Mouse (Mus musculus): ENCODE data around the gene Ivd. TPM values are rescaled to one million over a fixed set of nuclear protein-coding genes. Genes with fewer than 3 reads are reported as not detected.

Ivd gene
- total and polyA plus RNA-seq, 2 experiments from 2014 or later = 92.2 to 163 TPM

DNA sequence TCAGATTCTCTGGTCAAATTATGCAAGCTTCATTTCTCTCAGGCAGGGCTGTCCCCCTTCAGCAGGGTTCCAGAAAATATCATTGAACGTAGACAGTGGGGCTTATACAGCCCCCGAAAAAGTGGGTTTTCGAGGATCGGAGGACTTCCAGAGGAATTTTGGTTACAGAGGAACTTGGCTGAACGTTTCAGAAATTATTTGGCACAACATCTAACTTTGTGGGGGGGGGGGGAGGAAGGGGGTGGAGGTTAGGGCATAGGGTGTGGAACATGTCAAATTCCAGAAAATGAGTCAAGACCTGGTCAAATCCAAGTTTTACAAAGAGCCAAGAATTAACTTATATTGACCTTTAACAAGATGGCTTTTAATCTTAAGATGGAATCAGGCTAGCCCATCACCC, 32.7 kb upstream of the Ivd start:
- Histone ChIP-seq H3K9ac (replicated peaks; ENCODE audit: low read depth, low read length) (no peak overlapping the region), H3K9me3 (replicated peaks; ENCODE audit: control insufficient read depth, low read length) (no peaks in the 10 kb centered on the region), H3K27me3 (ENCODE audit: control insufficient read depth, insufficient read depth, low read length) (no peaks in the 10 kb centered on the region), H3K4me2 (ENCODE audit: low read depth, low read length) (no peak overlapping the region), H3K4me3 (ENCODE audit: low read depth, low read length) (no peak overlapping the region), H3K36me3 (replicated peaks; ENCODE audit: control insufficient read depth, insufficient read depth, low read length) (peaks cover 81% of the 10 kb centered on the region), H3K4me1 (ENCODE audit: control insufficient read depth, insufficient read depth) (no peaks in the 10 kb centered on the region), H3K27ac (ENCODE audit: low read depth) (no peak overlapping the region)
- ATAC-seq (ENCODE audit: insufficient read depth, low read depth) = no peak
- 81% methylated on average over 5 of the region's 5 CpGs for WGBS
- TF ChIP-seq EP300 (IDR thresholded peaks at IDR 0.05; ENCODE audit: low read depth) (no peak), CTCF (IDR thresholded peaks at IDR 0.05; ENCODE audit: low read depth) (no peak)
- no peak for DNase-seq (ENCODE audit: low spot score)

DNA sequence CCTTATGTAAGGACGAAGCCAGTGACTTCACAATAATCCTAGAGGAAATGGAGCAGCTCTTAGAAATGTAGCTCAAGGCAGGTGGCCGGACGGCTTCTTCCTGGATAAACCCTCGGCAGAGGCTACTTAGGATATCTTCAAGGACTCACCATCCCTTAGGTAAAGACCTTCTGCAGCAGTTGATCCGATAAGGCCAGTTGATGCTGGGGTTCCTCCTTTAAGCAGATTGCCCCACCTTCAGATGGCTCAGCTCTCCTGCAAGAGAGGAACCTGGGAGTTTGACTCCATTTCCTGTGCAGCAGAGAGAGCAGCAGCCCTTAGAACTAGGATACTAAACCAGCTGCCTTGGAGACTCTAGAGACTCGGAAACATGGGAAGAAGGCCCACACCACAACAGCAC, 27.7 kb upstream of the Ivd start:
- Histone ChIP-seq H3K9me3 (replicated peaks; ENCODE audit: control insufficient read depth, low read length) (no peaks in the 10 kb centered on the region), H3K4me3 (ENCODE audit: low read depth, low read length) (no peak overlapping the region), H3K4me1 (ENCODE audit: control insufficient read depth, insufficient read depth) (no peaks in the 10 kb centered on the region), H3K27me3 (ENCODE audit: control insufficient read depth, insufficient read depth, low read length) (no peaks in the 10 kb centered on the region), H3K9ac (replicated peaks; ENCODE audit: low read depth, low read length) (no peak overlapping the region), H3K36me3 (replicated peaks; ENCODE audit: control insufficient read depth, insufficient read depth, low read length) (peaks cover 51% of the 10 kb centered on the region), H3K27ac (ENCODE audit: low read depth) (no peak overlapping the region), H3K4me2 (ENCODE audit: low read depth, low read length) (no peak overlapping the region)
- TF ChIP-seq EP300 (IDR thresholded peaks at IDR 0.05; ENCODE audit: low read depth) (no peak), CTCF (IDR thresholded peaks at IDR 0.05; ENCODE audit: low read depth) (no peak)
- no peak for ATAC-seq (ENCODE audit: insufficient read depth, low read depth)
- DNase-seq (ENCODE audit: low spot score) = no peak
- WGBS = 87% methylated on average over 6 of the region's 6 CpGs

DNA sequence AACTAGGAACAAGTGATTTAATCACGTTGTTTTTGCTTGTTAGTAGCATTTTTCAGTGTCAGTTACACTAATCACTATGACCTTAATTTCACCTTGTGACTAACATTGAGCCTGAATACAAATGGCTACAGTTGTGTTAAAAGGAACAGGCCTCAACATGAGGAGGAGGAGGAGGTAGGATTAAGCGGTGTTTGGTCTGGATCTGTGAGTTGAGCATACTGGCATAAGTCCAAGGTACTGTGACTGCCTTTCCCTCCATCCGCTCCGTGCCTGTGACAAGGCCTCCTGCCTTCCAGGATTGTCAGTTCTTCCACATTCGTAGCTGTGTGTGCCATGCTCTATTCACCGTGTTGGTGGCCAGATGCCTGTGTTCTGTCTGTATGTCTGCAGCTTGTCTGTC, 26.6 kb upstream of the Ivd start:
- Histone ChIP-seq H3K27me3 (ENCODE audit: control insufficient read depth, insufficient read depth, low read length) (no peaks in the 10 kb centered on the region), H3K4me3 (ENCODE audit: low read depth, low read length) (no peak overlapping the region), H3K9ac (replicated peaks; ENCODE audit: low read depth, low read length) (no peak overlapping the region), H3K4me2 (ENCODE audit: low read depth, low read length) (no peak overlapping the region), H3K4me1 (ENCODE audit: control insufficient read depth, insufficient read depth) (no peaks in the 10 kb centered on the region), H3K9me3 (replicated peaks; ENCODE audit: control insufficient read depth, low read length) (no peaks in the 10 kb centered on the region), H3K36me3 (replicated peaks; ENCODE audit: control insufficient read depth, insufficient read depth, low read length) (peaks cover 42% of the 10 kb centered on the region), H3K27ac (ENCODE audit: low read depth) (no peak overlapping the region)
- ATAC-seq (ENCODE audit: insufficient read depth, low read depth) (no peak), DNase-seq (ENCODE audit: low spot score) (no peak)
- WGBS = 40% methylated on average over 6 of the region's 6 CpGs
- TF ChIP-seq EP300 (IDR thresholded peaks at IDR 0.05; ENCODE audit: low read depth) = no peak
- no peak for TF ChIP-seq CTCF (IDR thresholded peaks at IDR 0.05; ENCODE audit: low read depth)

DNA sequence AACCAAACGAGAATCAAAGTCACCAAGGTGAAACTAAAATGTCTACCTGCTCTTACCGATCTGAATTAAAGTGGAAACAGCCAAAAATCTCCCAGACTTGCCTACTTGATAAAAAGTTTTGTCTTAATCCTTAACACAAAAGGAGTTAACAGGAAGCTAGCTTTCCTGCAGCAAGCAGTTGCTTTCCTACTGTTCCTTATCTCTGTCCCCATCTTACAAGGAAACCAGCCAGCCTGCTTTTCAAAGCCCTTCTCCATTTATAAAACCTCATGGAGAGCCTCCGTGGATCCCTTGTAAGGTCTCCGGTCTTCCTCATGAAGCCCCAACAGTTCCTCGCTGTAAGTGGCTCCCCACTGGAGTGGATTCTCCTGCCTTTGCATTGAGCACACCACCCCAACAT, 23.4 kb upstream of the Ivd start:
- no peak for ATAC-seq (ENCODE audit: insufficient read depth, low read depth)
- H3K27me3 ChIP-seq (ENCODE audit: control insufficient read depth, insufficient read depth, low read length) = no peaks in the 10 kb centered on the region
- 36% methylated on average over 5 of the region's 5 CpGs for WGBS
- TF ChIP-seq CTCF (IDR thresholded peaks at IDR 0.05; ENCODE audit: low read depth) (no peak), EP300 (IDR thresholded peaks at IDR 0.05; ENCODE audit: low read depth) (no peak)
- no peak overlapping the region for H3K4me2 ChIP-seq (ENCODE audit: low read depth, low read length)
- no peak overlapping the region for H3K4me3 ChIP-seq (ENCODE audit: low read depth, low read length)
- peaks cover 16% of the 10 kb centered on the region; the same call in 1 of the 2 replicates for H3K36me3 ChIP-seq (replicated peaks; ENCODE audit: control insufficient read depth, insufficient read depth, low read length)
- DNase-seq (ENCODE audit: low spot score) = no peak
- H3K9me3 ChIP-seq (replicated peaks; ENCODE audit: control insufficient read depth, low read length) = no peaks in the 10 kb centered on the region
- no peak overlapping the region for H3K9ac ChIP-seq (replicated peaks; ENCODE audit: low read depth, low read length)
- no peak overlapping the region for H3K27ac ChIP-seq (ENCODE audit: low read depth)
- peaks cover 5% of the 10 kb centered on the region; the same call in 1 of the 2 replicates for H3K4me1 ChIP-seq (ENCODE audit: control insufficient read depth, insufficient read depth)

DNA sequence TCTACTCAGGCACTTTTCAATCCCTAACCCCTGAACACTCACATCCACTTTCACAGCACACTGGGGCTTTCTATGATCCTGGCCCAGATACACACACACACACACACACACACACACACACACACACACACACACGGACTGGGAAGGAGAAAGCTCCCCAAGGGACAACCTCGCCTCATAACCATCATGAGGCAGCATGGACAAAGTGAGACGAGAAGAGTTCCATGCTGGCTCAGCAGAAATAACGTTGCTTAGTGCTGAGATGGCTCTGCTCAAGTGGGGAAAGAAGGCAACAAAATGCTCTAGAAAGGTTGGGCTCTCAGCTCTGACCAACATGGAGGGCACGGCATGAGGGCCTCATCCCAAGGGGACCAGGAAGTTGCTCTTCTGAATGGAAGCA, 20.6 kb upstream of the Ivd start:
- peaks cover 5% of the 10 kb centered on the region; the same call in 1 of the 2 replicates for H3K4me1 ChIP-seq (ENCODE audit: control insufficient read depth, insufficient read depth)
- no peaks in the 10 kb centered on the region for H3K9me3 ChIP-seq (replicated peaks; ENCODE audit: control insufficient read depth, low read length)
- H3K4me2 ChIP-seq (ENCODE audit: low read depth, low read length) = no peak overlapping the region
- DNase-seq (ENCODE audit: low spot score) = no peak
- 60% methylated on average over 5 of the region's 5 CpGs for WGBS
- ATAC-seq (ENCODE audit: insufficient read depth, low read depth) = no peak
- H3K27me3 ChIP-seq (ENCODE audit: control insufficient read depth, insufficient read depth, low read length) = no peaks in the 10 kb centered on the region
- no peak overlapping the region for H3K9ac ChIP-seq (replicated peaks; ENCODE audit: low read depth, low read length)
- H3K4me3 ChIP-seq (ENCODE audit: low read depth, low read length) = no peak overlapping the region
- no peak for TF ChIP-seq EP300 (IDR thresholded peaks at IDR 0.05; ENCODE audit: low read depth)
- TF ChIP-seq CTCF (IDR thresholded peaks at IDR 0.05; ENCODE audit: low read depth) = no peak
- no peak overlapping the region for H3K27ac ChIP-seq (ENCODE audit: low read depth)
- no peaks in the 10 kb centered on the region for H3K36me3 ChIP-seq (replicated peaks; ENCODE audit: control insufficient read depth, insufficient read depth, low read length)

DNA sequence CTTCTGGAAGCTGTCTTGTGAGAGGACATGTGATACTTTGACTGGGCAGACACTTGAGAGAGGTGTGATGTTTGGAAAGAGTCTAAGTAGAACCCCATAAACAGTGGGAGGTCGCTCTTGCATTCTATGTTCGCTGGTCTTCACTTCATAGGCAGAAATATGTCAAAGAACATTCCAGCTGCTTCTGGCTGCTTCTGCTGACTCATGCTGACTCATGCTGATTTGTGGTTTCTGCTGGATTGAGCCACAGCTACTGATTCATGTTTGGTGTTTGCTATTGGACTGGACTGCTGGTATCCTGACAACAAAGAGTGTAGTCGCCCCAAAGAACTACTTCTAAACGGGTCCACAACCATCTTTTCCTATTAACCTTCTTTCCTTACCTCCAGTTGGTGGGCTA, 20.0 kb upstream of the Ivd start:
- Histone ChIP-seq H3K27ac (ENCODE audit: low read depth) (no peak overlapping the region), H3K36me3 (replicated peaks; ENCODE audit: control insufficient read depth, insufficient read depth, low read length) (no peaks in the 10 kb centered on the region), H3K9ac (replicated peaks; ENCODE audit: low read depth, low read length) (no peak overlapping the region), H3K4me3 (ENCODE audit: low read depth, low read length) (no peak overlapping the region), H3K4me2 (ENCODE audit: low read depth, low read length) (no peak overlapping the region), H3K9me3 (replicated peaks; ENCODE audit: control insufficient read depth, low read length) (no peaks in the 10 kb centered on the region), H3K4me1 (ENCODE audit: control insufficient read depth, insufficient read depth) (peaks cover 5% of the 10 kb centered on the region; the same call in 1 of the 2 replicates), H3K27me3 (ENCODE audit: control insufficient read depth, insufficient read depth, low read length) (no peaks in the 10 kb centered on the region)
- ATAC-seq (ENCODE audit: insufficient read depth, low read depth) = no peak
- DNase-seq (ENCODE audit: low spot score) = no peak
- no peak for TF ChIP-seq CTCF (IDR thresholded peaks at IDR 0.05; ENCODE audit: low read depth)
- TF ChIP-seq EP300 (IDR thresholded peaks at IDR 0.05; ENCODE audit: low read depth) = no peak
- 80% methylated on average over 4 of the region's 4 CpGs for WGBS

Measured in heart, postnatal 0 days (tissue).